Mouse (Mus musculus) G1E (cell line): ENCODE measurements around the gene Arrdc2.

Experiments
- CTCF ChIP-seq: IDR thresholded peaks from 2 replicates; pipeline ENCODE4 v1.5.1; 2012; ENCODE audit warnings: low read depth, low read length, inconsistent platforms, mixed read lengths
- GATA1 ChIP-seq: IDR thresholded peaks from 2 replicates; pipeline ENCODE4 v1.6.1; 2012; ENCODE audit warnings: borderline replicate concordance, low read length, inconsistent platforms, mixed read lengths
- TAL1 ChIP-seq: conservative IDR thresholded peaks from 2 replicates; pipeline ENCODE4 v1.6.1; 2012; ENCODE audit warnings: low read depth, low read length, inconsistent platforms, mixed read lengths

DNA sequence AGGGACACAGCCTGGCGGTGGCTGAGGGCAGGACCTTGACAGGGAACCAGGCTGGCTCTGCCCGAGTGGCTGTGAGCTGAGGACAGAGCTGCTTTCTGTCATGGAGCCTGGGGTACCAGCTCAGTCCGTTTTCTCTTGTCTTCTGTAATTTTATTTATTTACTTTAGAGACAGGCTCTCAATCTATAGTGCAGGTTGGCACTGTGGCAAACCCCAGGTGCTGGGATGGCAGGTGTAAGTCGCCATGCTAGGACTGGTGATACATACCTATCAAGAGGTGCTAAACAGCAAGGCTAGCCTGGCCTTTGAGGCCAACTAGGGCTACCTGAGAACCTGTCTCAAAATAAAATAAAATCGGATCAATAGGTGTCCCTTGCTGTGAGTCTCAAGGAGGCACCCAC, 16.5 kb upstream of the Arrdc2 start:
- TF ChIP-seq CTCF (no peak), TAL1 (no peak), GATA1 (no peak)
